Mouse (Mus musculus) ES-Bruce4 (cell line): ENCODE measurements around the gene Ggps1. TPM values are rescaled to one million over a fixed set of nuclear protein-coding genes. Genes with fewer than 3 reads are reported as not detected.

Experiments used
- H3K27ac ChIP-seq: 2 replicates; pipeline ENCODE4 v1.5.1; 2012; ENCODE audit warnings: low read length, inconsistent platforms; ENCODE audit not compliant: insufficient read depth
- H3K27me3 ChIP-seq: 2 replicates; pipeline ENCODE4 v1.6.1; 2012; ENCODE audit warnings: mild to moderate bottlenecking, low read length, inconsistent platforms; ENCODE audit not compliant: control insufficient read depth, poor library complexity, insufficient read depth, severe bottlenecking
- H3K36me3 ChIP-seq: 2 replicates; pipeline ENCODE4 v1.6.1; 2012; ENCODE audit warnings: inconsistent platforms, mild to moderate bottlenecking, low read length, moderate library complexity; ENCODE audit not compliant: control insufficient read depth, poor library complexity, insufficient read depth, severe bottlenecking
- H3K4me1 ChIP-seq: one replicate; pipeline ENCODE4 v1.8.1; 2011; ENCODE audit warnings: low read length; ENCODE audit not compliant: control insufficient read depth, insufficient read depth
- H3K4me3 ChIP-seq: 2 replicates; pipeline ENCODE4 v1.5.1; 2011; ENCODE audit warnings: low read depth, mild to moderate bottlenecking, low read length
- H3K9ac ChIP-seq: 2 replicates; pipeline ENCODE4 v1.6.1; 2012; ENCODE audit warnings: low read depth, mild to moderate bottlenecking, inconsistent platforms; ENCODE audit not compliant: poor library complexity, severe bottlenecking
- H3K9me3 ChIP-seq: replicated peaks from 2 replicates; pipeline ENCODE4 v1.6.1; 2012; ENCODE audit warnings: mild to moderate bottlenecking, low read length, inconsistent platforms; ENCODE audit not compliant: control insufficient read depth, poor library complexity, insufficient read depth, severe bottlenecking
- CTCF ChIP-seq: IDR thresholded peaks from one replicate; pipeline ENCODE4 v1.8.1; 2011; ENCODE audit warnings: low read depth, low read length
- EP300 ChIP-seq: IDR thresholded peaks from 2 replicates; pipeline ENCODE4 v1.6.1; 2011; ENCODE audit warnings: low read depth, low read length; ENCODE audit not compliant: insufficient read depth
- POLR2A ChIP-seq: IDR thresholded peaks from one replicate; pipeline ENCODE4 v1.8.1; 2011; ENCODE audit warnings: low read length; ENCODE audit not compliant: insufficient read depth
- polyA plus RNA-seq: library from polyadenylated mRNA; stranded (reverse); fragments of >200 nt; gene quantifications from 2 replicates; pipeline ENCODE4 v1.2.4, GENCODE M21; 2011; ENCODE audit warnings: low read depth; ENCODE audit not compliant: missing spikeins, insufficient read depth, insufficient read length

The Ggps1 gene
- 60.1 and 64.7 TPM in 2 replicates for polyA plus RNA-seq

DNA sequence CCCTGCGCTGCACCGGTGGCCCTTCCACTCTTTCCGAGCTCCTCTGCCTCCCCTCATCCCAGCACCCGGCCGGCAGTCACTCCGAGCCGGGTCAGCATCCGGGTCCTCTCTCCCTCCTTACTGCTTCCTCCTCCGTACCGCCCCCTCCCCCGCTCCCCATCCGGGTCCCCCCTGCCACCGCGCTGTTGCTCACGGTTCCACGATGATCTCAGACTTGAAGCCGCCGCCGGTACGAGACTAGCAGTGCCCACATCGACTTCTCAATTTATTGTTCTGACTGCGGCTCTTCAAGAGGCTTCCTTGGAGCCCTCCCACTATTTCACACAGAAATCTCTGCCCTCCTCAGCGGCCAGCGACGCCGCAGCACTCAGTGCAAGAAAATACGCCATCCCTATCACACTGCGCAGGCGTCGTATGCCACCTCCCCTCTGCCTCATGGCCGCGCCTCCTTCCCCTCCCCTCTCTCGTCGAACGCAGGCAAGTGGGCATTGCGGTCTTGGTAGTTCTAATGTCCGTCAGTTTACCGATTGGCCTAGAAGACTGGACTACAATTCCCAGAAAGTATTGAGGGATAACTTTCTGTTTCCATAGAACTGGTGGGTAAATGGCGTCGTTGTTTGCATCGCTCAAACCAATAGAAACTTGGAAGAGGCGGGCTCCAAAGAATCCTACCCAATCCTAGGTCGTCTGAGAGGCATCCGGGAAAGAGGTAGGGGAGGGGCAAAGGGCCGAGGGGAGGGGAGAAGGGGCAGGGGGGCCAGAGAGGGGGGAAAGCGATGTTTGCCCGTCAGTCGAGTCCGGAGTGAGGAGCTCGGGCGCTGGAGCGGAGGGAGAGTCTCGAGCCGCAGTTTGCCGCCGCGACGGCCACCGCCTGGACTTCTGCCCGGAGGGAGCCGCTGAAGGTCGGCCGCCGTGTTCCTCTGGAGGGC lies at the start of gene Ggps1, which contains the start of gene Arid4b:
Gene Ggps1 (minus strand): TSS at position 476 of the 929 bp plus-strand sequence.
Gene Arid4b (plus strand): TSS at position 220 of the 929 bp plus-strand sequence.
- Histone ChIP-seq H3K9me3 (no peaks in the 10 kb centered on the region), H3K9ac (peak within 1 kb of the TSS; percentile 99), H3K36me3 (peaks cover 7% of the 10 kb centered on the region), H3K4me3 (peak within 1 kb of the TSS; percentile 97), H3K27ac (peak within 1 kb of the TSS; percentile 78), H3K4me1 (no peaks in the 10 kb centered on the region), H3K27me3 (no peaks in the 10 kb centered on the region)
- peak; percentile 90 for TF ChIP-seq POLR2A
- no peak for TF ChIP-seq EP300
- no peak for TF ChIP-seq CTCF

GRCm38 (mm10) chr13:14111146-14111545 lies 47.9 kb upstream of the Ggps1 start:
- TF ChIP-seq POLR2A (no peak), EP300 (no peak), CTCF (no peak)
- H3K4me3 ChIP-seq: no peak overlapping the region
- H3K9me3 ChIP-seq: no peaks in the 10 kb centered on the region
- H3K27me3 ChIP-seq: no peaks in the 10 kb centered on the region
- no peaks in the 10 kb centered on the region for H3K4me1 ChIP-seq
- no peaks in the 10 kb centered on the region for H3K36me3 ChIP-seq
- H3K9ac ChIP-seq: no peak overlapping the region
- H3K27ac ChIP-seq: no peak overlapping the region

- H3K9ac ChIP-seq: no peak overlapping the region
- H3K4me3 ChIP-seq: no peak overlapping the region
- H3K9me3 ChIP-seq: no peaks in the 10 kb centered on the region
- H3K36me3 ChIP-seq: no peaks in the 10 kb centered on the region
- no peaks in the 10 kb centered on the region for H3K4me1 ChIP-seq
- no peak overlapping the region for H3K27ac ChIP-seq
- H3K27me3 ChIP-seq: no peaks in the 10 kb centered on the region
- TF ChIP-seq CTCF (no peak), EP300 (no peak), POLR2A (no peak)
These were observed 47.0 kb upstream of the Ggps1 start for GRCm38 (mm10) chr13:14110154-14110873.

DNA sequence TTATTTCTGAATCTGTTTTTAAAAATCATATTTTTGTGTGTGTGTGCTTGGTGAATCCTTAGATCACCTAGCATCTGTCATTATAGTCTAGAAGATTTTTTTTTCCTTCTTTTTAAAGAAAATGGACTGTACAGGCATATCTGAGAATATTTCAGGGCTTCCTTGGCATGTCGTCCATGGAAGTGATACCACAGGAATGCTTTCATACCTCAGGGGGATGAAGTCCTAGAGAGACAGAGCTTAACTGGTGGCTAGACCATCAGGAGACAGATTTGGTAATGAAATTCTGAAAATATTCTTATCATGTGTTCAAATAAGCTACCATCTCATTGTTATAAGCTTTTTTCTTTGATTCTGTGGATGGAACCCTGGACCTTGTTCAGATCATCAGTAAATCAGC lies 39.7 kb upstream of the Ggps1 start:
- TF ChIP-seq POLR2A: no peak
- no peak for TF ChIP-seq EP300
- no peak for TF ChIP-seq CTCF
- Histone ChIP-seq H3K36me3 (no peaks in the 10 kb centered on the region), H3K4me3 (no peak overlapping the region), H3K27ac (no peak overlapping the region), H3K9ac (no peak overlapping the region), H3K4me1 (no peaks in the 10 kb centered on the region), H3K9me3 (no peaks in the 10 kb centered on the region), H3K27me3 (no peaks in the 10 kb centered on the region)

- Histone ChIP-seq H3K27ac (no peak overlapping the region), H3K36me3 (no peaks in the 10 kb centered on the region), H3K4me3 (no peak overlapping the region), H3K9ac (no peak overlapping the region), H3K27me3 (no peaks in the 10 kb centered on the region), H3K4me1 (no peaks in the 10 kb centered on the region), H3K9me3 (no peaks in the 10 kb centered on the region)
- TF ChIP-seq EP300 (no peak), POLR2A (no peak), CTCF (no peak)
These were observed 25.4 kb upstream of the Ggps1 start for GRCm38 (mm10) chr13:14088669-14089068.
